Mouse (Mus musculus) liver, adult (tissue): ENCODE data around the gene Sim1.

ENCODE experiments used
- GATA4 ChIP-seq: IDR thresholded peaks from 2 replicates; pipeline ENCODE4 v1.6.1; 2014; ENCODE audit warnings: mild to moderate bottlenecking, low read length; ENCODE audit not compliant: insufficient replicate concordance

Gene Sim1

DNA sequence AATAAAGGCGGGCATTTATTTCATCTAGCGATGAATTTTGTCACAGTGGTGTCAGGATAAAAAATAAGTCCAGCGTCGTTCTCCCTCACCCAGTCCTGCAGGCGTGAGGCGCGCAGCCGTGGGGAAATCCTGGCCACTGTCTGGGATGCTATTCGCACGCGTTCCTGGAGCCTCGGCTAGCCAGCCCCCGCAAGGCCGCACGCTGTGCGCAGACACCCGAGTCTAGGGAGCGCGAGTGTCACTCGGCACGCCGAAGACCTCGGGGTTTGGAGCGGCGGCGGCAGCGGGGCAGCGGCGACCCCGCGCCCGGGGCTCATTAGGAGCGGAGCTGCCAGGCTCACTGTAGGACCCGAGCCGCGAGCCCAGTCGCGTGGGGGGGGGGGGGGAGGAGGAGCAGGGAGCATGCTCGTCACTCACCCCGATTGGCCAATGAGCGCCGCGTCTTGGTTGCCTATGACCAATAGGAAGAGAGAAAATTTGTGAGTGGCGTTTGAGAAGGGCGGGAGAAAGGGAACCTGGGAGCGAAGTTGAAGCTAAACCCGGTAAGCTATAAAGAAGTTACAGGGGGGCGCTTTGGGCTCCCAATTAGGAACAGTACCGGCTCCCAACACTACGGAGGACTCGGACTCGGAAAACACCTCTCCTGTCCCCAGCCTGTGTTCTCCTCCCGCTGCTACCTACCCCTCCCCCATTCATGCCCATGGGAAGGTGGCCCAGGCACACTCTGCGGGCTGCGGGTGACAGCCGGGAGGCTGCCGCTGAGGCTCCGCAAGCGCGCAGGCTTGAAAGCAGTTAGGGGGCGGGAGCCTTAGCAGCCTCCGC lies at the start of gene Sim1:
Gene Sim1 (plus strand): TSS at position 585 of the 822 bp plus-strand sequence.
- no peak for TF ChIP-seq GATA4

- no peak for TF ChIP-seq GATA4
Observed at GRCm38 (mm10) chr10:50868202-50868601, 26.4 kb upstream of the Sim1 start.

DNA sequence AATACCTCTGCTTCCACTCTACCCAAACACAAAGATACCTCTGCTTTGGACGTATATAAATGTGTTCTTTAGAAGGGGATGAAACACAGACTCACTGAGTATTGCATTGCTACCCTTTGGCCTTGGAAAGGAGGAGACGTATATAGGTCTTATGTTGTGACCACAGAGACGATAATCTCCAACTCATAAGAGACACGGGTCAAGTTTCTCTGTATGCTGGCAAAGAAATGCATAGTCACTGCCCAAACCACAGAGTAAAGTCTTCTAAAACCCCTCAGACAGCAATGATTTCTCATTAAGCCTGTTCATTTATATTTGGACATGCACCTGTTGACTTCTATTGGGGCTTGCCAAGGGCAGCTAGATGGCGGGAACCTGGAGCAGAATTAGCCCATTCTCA lies 17.6 kb upstream of the Sim1 start:
- no peak for TF ChIP-seq GATA4

GRCm38 (mm10) chr10:50881476-50882069 lies 13.0 kb upstream of the Sim1 start:
- no peak for TF ChIP-seq GATA4

DNA sequence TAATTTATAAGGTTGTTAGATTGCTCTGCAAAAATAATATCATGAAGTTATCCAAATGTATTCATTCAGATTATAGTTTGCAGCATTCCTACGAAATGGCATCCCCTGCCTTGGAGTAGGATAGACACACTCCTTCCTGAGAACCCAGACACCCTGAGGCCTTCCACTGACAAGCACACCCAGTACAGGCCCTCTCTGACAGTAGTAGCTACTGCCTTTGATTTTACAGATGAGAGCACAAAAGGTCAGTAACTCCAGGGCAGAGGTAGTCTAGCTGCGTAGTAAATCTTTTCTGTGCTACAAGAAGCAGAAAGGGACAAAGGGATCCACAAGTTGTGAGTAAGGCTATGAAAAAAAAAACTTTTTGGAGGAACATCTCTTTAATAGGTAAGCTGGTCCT lies 12.2 kb upstream of the Sim1 start:
- no peak for TF ChIP-seq GATA4

GRCm38 (mm10) chr10:50886305-50886704 lies 8.2 kb upstream of the Sim1 start:
- no peak for TF ChIP-seq GATA4

DNA sequence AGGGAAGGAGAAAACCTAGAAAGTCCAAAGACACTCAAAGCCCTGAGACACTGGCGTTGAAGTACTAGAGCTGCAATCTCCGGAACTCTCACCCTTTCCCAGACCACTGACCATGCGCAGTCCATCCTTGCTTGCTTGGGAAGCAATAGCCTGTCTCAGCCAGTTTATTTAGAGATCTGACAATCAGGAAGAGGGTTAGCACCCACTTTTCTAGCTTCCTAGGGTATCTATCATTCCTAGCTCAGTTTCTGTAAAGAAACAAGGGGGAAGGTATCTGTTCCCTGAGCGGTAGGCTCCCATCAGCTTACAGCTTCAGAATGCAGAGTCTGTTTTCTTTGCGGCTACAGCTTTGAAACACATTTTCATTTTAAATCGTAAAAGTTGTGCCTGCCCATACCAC lies 3.9 kb upstream of the Sim1 start:
- no peak for TF ChIP-seq GATA4

DNA sequence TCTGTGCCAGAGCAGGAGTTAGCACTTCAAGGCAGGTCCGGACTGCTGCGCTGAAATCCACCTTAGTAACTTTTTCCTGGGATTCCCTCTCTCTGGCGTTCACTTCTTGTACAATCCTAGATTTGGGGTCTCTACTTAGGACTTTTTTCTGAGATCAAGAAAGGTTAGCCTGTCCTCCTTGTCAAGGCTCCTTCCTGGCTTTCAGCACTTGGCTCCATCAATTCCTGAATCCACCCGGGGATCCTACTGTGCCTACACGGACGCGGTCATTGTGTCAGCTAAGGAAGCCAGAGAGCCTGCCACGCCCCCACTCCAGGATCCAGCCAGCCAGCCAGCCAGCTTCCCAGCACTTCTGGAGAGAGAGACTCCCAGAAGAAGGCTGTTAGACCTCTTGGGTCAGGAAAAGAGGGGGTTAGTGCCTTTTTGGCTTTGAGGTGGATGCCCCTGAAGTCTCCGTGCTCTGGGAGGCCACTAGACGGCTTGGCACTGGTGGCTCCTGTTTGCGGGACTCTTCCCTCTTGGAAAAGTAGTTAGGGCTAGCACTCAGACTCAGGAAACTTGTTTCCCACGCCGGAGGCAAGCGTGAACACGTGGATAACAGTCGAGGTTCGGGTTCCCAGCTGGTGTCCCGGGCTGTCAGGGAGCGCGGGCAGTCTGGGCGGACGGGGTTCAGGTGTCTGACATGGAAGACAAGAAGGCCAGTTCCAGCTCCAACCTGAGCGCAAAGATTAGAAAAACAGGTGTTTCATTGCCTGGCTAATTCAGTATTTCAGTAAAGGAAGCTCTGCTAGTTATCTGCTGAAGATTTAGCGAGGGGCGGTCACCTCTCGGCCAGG lies 2.5 kb upstream of the Sim1 start:
- no peak for TF ChIP-seq GATA4

GRCm38 (mm10) chr10:50892751-50893320 lies 1.7 kb upstream of the Sim1 start:
- TF ChIP-seq GATA4 = no peak

GRCm38 (mm10) chr10:50893546-50893945 lies 1.0 kb upstream of the Sim1 start:
- no peak for TF ChIP-seq GATA4

- TF ChIP-seq GATA4 = no peak
Observed at GRCm38 (mm10) chr10:50895091-50895790, 687 bp downstream of the Sim1 start.

- TF ChIP-seq GATA4 = no peak
Observed at GRCm38 (mm10) chr10:50895881-50896766, 1.6 kb downstream of the Sim1 start.

GRCm38 (mm10) chr10:50896767-50897390 lies 2.3 kb downstream of the Sim1 start:
- TF ChIP-seq GATA4 = no peak

DNA sequence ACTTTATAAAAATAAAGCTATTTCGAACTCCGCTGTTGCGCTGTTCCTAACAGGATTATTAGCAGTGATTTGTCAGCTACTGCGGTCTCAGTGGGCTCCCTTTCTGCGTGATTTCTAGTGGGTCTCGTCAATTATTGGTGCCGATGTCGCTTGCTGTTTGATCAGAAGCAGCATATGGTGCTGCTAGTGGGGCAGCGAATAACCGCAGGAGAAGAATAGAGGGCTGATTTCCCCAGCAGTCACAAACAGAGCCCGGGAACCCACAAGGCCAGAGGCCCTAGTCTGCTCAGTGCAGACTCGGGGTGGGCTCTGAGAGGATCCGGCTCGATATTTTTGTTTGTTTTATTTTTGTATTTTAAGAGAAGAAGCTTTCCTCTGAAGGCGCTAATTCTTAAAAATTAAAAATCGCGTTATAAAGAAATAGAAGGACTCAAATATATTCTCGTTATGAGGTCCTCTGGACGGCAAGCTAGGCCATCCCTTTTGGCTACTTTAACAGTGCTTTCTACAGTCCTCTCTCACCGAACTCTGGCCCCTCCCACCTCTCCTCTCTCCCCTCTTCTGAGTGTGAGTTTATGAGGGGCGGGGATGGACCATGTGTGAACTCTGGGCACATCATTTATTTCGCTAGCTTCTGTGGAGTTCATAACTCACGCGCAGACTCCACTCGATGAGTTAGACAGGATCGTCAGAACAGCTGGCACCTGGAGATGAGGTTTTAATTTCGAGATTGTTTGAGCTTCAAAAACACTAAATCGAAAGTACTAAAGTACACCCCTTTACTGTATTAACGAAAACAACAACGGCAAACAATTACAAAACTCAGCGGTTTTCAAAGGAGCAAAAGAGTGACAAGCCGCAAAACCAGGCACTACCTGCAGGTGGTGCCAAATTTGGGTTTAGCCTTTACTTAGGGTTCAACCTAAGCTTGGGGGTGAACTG lies 3.2 kb downstream of the Sim1 start:
- TF ChIP-seq GATA4 = no peak
